Mouse (Mus musculus) kidney, postnatal 36 days (tissue): ENCODE measurements around the gene Syne3.

ENCODE experiments used
- DNase-seq, 2 experiments: peaks; one replicate each; pipeline ENCODE4 v3.0.0; 2021 to 2022; ENCODE audit warnings: mixed read lengths in 2 of 2

The Syne3 gene

GRCm38 (mm10) chr12:104881518-104882060, 128.0 kb downstream of the Syne3 start:
- no peak for DNase-seq

GRCm38 (mm10) chr12:104880367-104880766, 129.2 kb downstream of the Syne3 start:
- DNase-seq: no peak
